Mouse (Mus musculus) adipocyte (in vitro differentiated cells): Measurements from ENCODE around the gene Fxyd6.

Experiments used
- DNase-seq: peaks from one replicate; pipeline ENCODE4 v3.0.0-alpha.2; 2016; ENCODE audit warnings: low spot score

The Fxyd6 gene

DNA sequence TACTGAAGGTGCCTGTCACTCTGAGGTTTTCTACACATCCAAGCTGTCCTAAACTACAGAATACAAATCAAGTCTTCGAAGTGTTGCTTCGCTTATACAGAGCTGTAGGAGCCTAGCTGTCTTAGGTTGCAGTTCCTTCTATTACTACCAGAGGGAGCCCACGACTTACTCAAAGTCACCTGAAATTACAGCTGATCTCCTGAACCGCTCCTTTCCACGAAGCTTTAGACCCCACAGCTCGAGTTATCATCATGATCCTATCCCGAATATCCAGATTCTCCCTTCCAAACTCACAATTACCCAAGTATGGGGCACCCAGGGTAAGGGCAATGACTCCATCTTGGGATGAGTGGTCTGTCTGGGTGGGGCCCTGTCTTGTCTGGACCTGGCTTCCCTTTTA is 41.8 kb downstream of the Fxyd6 start:
- no peak for DNase-seq

DNA sequence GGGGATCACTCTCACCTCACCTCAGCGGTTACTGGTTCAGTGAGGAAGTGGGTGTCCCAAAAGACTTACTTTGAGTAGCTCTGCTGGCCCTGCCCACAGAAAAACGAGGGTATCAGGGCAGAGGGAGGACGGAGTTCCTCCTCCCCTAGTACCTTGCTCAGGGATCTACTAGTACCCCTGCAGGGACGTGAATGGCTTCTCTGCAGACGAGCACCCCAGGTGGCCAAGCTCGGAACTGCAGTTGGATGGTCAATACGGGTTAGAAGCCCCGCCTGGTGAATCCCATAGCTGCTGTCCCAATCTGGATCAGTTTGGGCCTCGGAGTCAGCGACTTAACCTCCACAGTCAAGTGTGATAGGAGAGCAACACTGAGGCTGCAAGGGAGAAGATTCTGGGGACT is 42.3 kb downstream of the Fxyd6 start:
- DNase-seq = peak; percentile 6

GRCm38 (mm10) chr9:45412700-45413477 is 42.9 kb downstream of the Fxyd6 start:
- no peak for DNase-seq

GRCm38 (mm10) chr9:45413478-45414140 is 43.6 kb downstream of the Fxyd6 start:
- DNase-seq = no peak

- DNase-seq = peak; percentile 11
These were observed 45.9 kb downstream of the Fxyd6 start for GRCm38 (mm10) chr9:45415912-45416311.

- DNase-seq = peak; percentile 35
These were observed 47.3 kb downstream of the Fxyd6 start for GRCm38 (mm10) chr9:45417245-45417644.

- DNase-seq = no peak
These were observed 48.3 kb downstream of the Fxyd6 start for GRCm38 (mm10) chr9:45418252-45418651.

GRCm38 (mm10) chr9:45421209-45421608 is 51.2 kb downstream of the Fxyd6 start:
- no peak for DNase-seq

- DNase-seq = no peak
These were observed 52.8 kb downstream of the Fxyd6 start for GRCm38 (mm10) chr9:45422761-45423298.

DNA sequence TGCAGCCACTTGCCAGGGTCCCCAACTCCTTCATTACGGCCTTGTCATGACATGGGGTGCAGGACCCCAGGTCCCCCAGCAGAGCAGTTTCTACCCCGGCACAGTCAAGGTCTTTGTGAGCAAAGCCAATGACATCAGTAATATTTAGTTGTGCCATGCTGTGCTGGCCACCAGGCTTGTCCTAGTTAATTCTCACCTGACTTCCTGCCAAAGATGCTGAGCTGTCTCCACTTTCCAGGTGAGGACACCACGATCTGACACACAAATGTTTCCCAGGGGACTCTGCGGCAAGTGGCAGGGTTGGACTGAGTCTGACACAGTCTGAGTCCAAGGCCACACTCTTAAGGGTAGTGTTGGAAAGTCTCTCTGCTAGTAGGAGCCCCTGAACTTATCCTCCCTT is 56.5 kb downstream of the Fxyd6 start, which contains the start of gene Dscaml1:
Gene Dscaml1 (plus strand): TSS at position 173 of the 400 bp plus-strand sequence.
- no peak for DNase-seq

- DNase-seq = no peak
These were observed 59.4 kb downstream of the Fxyd6 start for GRCm38 (mm10) chr9:45429392-45429791.

DNA sequence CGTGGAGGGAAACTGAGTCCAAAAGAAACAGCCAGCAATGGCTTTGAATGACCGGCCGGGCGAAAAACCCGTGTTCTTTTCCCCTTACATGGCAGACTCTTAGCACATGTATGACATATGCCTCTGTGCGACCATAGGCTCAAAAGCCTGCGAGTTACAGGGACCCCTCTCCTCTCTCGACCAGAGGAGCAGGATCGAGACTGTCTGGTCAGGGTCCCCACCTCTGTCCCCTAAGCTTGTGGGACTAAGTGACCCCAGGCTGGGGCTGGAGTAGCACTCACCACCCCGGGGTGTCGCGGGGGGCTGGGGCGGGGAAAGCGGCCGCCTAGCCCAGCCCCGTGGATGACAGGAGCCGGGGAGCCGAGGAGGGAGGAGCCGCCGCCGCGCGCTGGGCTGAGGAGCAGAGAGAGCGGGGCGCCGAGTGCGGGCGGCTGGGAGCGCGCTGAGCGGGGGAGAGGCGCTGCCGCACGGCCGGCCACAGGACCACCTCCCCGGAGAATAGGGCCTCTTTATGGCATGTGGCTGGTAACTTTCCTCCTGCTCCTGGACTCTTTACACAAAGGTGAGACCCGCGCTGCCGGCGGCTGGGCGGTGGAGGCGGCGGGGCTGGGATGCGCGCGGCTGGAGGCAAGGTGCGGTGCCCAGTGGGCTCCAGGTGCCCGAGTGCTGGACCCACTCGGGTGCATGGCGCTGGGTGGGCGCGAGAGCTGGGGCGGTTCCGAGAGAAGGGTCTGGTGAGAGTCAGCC is 60.1 kb downstream of the Fxyd6 start:
- DNase-seq = no peak

- DNase-seq = no peak
These were observed 60.6 kb downstream of the Fxyd6 start for GRCm38 (mm10) chr9:45430698-45430959.

DNA sequence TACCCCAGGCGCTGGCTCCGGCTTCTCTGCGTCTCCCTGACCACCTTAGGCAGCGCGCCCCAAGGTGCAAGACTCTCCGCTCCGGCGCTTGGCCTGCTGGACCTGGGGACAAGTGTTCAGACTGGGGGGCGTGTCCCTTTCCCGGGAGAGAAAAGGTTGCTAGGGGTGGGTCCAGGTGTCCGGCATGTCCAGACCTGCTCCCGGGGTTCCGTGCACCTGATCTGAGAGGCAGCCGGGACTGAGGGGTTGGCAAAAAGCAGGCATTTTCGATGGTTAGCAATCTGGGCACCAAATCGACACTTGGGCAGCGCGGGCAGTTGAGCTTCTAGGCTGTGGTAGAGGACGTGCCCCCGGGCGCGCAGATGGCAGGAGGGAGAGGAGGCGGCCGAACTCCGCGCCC is 61.2 kb downstream of the Fxyd6 start:
- DNase-seq = no peak

GRCm38 (mm10) chr9:45432639-45433038 is 62.7 kb downstream of the Fxyd6 start:
- DNase-seq = no peak

DNA sequence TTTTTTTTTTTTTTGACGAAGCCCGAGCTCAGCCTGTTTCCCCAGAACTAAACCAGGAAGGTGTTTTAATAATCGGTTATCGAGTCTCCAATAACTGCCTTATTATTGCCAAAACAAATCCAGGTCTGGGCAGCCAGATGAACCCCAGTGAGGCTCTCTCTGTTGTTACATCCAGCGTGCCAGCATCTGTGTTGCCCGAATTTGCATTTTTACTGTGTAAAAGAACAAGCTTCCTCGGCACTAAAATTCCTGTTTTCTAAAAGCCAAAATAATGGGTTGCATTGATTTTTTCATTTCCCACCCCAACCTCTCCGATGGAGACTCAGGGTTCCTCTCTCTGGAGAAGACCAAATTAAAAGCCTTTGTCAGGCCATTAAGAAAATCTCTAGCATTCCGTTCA is 63.1 kb downstream of the Fxyd6 start:
- DNase-seq = no peak

DNA sequence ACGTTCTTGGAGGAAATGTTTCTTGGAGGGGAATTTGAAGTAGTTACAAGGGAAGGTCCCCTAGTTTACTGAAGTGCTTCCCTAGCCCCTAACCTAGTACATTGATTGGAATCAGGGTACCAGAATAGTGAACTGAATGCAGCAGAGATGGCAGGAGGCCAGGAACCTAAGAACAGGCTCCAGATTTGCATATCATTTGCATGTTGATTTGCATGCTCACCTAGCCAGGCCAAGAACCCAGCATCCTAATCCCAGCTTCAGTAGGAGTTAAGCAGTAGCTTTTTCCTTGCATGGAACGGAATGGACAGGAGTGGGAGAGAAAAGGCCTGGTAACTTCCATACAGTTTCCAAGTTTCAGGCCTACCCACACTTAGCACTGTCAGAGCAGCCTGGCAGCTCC is 64.2 kb downstream of the Fxyd6 start:
- no peak for DNase-seq

- DNase-seq = no peak
These were observed 69.0 kb downstream of the Fxyd6 start for GRCm38 (mm10) chr9:45439025-45439424.

- DNase-seq = no peak
These were observed 70.2 kb downstream of the Fxyd6 start for GRCm38 (mm10) chr9:45440083-45440784.

GRCm38 (mm10) chr9:45444251-45444798 is 74.3 kb downstream of the Fxyd6 start:
- no peak for DNase-seq
